Mouse (Mus musculus) lung, adult 2 months (tissue): ENCODE data around the gene Trim47.

ENCODE experiments used
- CTCF ChIP-seq: fragments of 200-500 bp; IDR thresholded peaks from 2 replicates; pipeline ENCODE4 v1.5.1; 2011; ENCODE audit warnings: mild to moderate bottlenecking, low read length, control low read depth; ENCODE audit not compliant: insufficient read depth
- POLR2A ChIP-seq: fragments of 200-500 bp; IDR thresholded peaks from 2 replicates; pipeline ENCODE4 v1.6.1; 2011; ENCODE audit warnings: low read depth, mild to moderate bottlenecking, control low read depth, low read length, borderline replicate concordance; ENCODE audit errors: extremely low read depth

GRCm38 (mm10) chr11:116098711-116099460, 28.1 kb downstream of the Trim47 start:
- no peak for TF ChIP-seq POLR2A
- no peak for TF ChIP-seq CTCF
